Mouse (Mus musculus) spleen, adult 2 months (tissue): ENCODE results near the gene Ppp1r21. TPM values are rescaled to one million over a fixed set of nuclear protein-coding genes. Genes with fewer than 3 reads are reported as not detected.

Experiments
- DNase-seq, 2 experiments: peaks; one replicate each; pipeline versions ENCODE4 v3.0.0 to v3.0.0-alpha.2; 2012 to 2021; ENCODE audit warnings: low spot score in 2 of 2, low read depth in 1 of 2
- H3K27ac ChIP-seq: fragments of 200-500 bp; 2 replicates; pipeline ENCODE4 v1.5.1; 2012; ENCODE audit warnings: low read length, inconsistent platforms; ENCODE audit not compliant: insufficient read depth
- H3K27me3 ChIP-seq: fragments of 200-500 bp; 2 replicates; pipeline ENCODE4 v1.6.1; 2012; ENCODE audit warnings: mild to moderate bottlenecking, moderate library complexity, low read length, inconsistent platforms; ENCODE audit not compliant: control insufficient read depth, insufficient read depth
- H3K36me3 ChIP-seq: fragments of 200-500 bp; 2 replicates; pipeline ENCODE4 v1.6.1; 2012; ENCODE audit warnings: mild to moderate bottlenecking, low read length, inconsistent platforms; ENCODE audit not compliant: control insufficient read depth, insufficient read depth
- H3K4me1 ChIP-seq: fragments of 200-500 bp; 2 replicates; pipeline ENCODE4 v1.6.1; 2011; ENCODE audit warnings: inconsistent platforms; ENCODE audit not compliant: control insufficient read depth, insufficient read depth, insufficient read length
- H3K4me3 ChIP-seq: fragments of 200-500 bp; 2 replicates; pipeline ENCODE4 v1.5.1; 2011; ENCODE audit warnings: mild to moderate bottlenecking, inconsistent platforms; ENCODE audit not compliant: insufficient read depth, insufficient read length; ENCODE audit errors: extremely low read depth
- CTCF ChIP-seq: fragments of 200-500 bp; IDR thresholded peaks from 2 replicates; pipeline ENCODE4 v1.5.1; 2011; ENCODE audit warnings: mild to moderate bottlenecking, inconsistent platforms; ENCODE audit not compliant: insufficient read depth, insufficient read length, insufficient replicate concordance; ENCODE audit errors: extremely low read depth
- POLR2A ChIP-seq: fragments of 200-500 bp; IDR thresholded peaks from 2 replicates; pipeline ENCODE4 v1.6.1; 2011; ENCODE audit warnings: low read depth, low read length, inconsistent platforms
- WGBS: fragments of 180-500 bp; shearing (Covaris S2); methylation state at CpG from one replicate; pipeline ENCODE4 v1.1.7; 2018; 5-methylcytosine and 5-hydroxymethylcytosine counted together
- polyA plus RNA-seq: library from polyadenylated mRNA; depleted of rRNA; stranded (reverse); fragments of >200 nt; gene quantifications from 2 replicates; pipeline ENCODE4 v1.2.3, GENCODE M21; 2012; rRNA removed

The Ppp1r21 gene
- 27.4 and 28.5 TPM in 2 replicates for polyA plus RNA-seq

DNA sequence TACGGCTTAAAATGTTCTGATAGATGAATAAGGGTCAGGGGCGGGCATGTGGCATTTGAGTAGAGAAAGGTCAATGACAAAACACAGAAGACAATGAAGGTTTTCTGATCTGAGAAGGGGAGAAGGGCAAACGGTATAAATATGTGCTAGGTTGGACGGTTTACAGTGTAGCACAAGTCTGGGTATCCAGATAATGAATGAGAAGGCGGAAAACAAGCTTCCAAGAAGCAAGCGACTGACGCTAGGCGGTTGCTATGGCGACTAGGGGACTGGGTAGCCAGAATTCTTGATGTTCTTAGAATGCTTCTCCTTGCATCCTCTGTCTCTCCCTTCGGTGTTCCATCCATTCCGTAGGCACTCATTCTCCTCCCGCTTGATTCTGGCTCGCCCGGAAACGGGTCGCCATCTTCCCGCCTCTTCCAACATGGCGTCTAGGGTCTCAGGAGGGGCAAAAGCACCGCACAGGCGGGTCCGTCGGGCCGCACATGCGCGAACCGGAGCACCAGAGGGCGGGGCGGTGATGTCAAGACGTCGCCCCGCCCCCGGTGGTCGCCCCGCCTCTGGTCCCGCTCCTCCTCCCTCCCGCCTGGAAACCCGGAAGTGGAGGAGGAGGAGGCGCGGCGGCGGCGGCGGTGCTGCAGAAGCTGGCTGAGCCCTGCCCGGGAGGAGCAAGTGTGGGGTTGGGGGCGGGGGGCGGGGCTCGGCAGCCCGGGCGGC lies at the start of gene Ppp1r21:
Gene Ppp1r21, plus strand, starts transcription at position 600 of the 717 bp plus-strand sequence.
- TF ChIP-seq CTCF (no peak), POLR2A (peak; percentile 23; the same call in 1 of the 2 replicates)
- WGBS: 11% methylated on average over 38 of the region's 49 CpGs
- Histone ChIP-seq H3K4me3 (peak within 1 kb of the TSS; percentile 96), H3K27ac (peak within 1 kb of the TSS; percentile 81), H3K4me1 (no peaks in the 10 kb centered on the region), H3K36me3 (no peaks in the 10 kb centered on the region), H3K27me3 (no peaks in the 10 kb centered on the region)
- peak; percentile 81 to 95 for DNase-seq

GRCm38 (mm10) chr17:88480369-88480768 lies 49.5 kb upstream of the Ppp1r21 start:
- 92% methylated on average over 10 of the region's 10 CpGs for WGBS
- TF ChIP-seq CTCF (no peak), POLR2A (no peak)
- DNase-seq: no peak

GRCm38 (mm10) chr17:88481062-88481461 lies 48.9 kb upstream of the Ppp1r21 start:
- no peak overlapping the region for H3K27ac ChIP-seq
- DNase-seq: no peak
- peaks cover 3% of the 10 kb centered on the region; the same call in 1 of the 2 replicates for H3K36me3 ChIP-seq
- no peak overlapping the region for H3K4me3 ChIP-seq
- no peaks in the 10 kb centered on the region for H3K4me1 ChIP-seq
- H3K27me3 ChIP-seq: no peaks in the 10 kb centered on the region
- TF ChIP-seq CTCF (no peak), POLR2A (no peak)
- WGBS: 86% methylated on average over 2 of the region's 2 CpGs

More at GRCm38 (mm10) chr17:88480369-88480768, 49.5 kb upstream of the Ppp1r21 start:
- H3K4me1 ChIP-seq: no peaks in the 10 kb centered on the region
- H3K36me3 ChIP-seq: peaks cover 3% of the 10 kb centered on the region; the same call in 1 of the 2 replicates
- H3K27ac ChIP-seq: no peak overlapping the region
- H3K27me3 ChIP-seq: no peaks in the 10 kb centered on the region
- no peak overlapping the region for H3K4me3 ChIP-seq

DNA sequence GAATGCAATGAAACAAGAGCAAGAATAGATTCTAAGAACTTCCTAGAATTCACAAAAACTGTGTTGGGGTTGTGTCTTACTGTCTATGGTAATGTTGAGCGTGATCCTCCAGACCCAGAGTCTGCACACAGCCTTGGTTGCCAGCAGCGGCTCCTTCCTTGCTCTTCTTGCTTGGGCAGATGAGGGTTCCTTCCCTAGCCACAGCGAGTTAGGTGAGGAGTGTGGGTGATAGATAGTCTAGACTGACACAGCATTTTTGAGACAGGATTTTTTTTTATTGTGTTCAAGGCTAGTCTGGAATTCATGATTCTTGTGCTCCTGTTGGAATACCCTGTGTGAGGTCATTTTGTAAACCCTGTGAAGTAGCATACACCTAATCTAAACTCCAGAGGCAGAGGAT lies 48.3 kb upstream of the Ppp1r21 start:
- H3K27ac ChIP-seq: no peak overlapping the region
- 81% methylated on average over 3 of the region's 3 CpGs for WGBS
- TF ChIP-seq POLR2A: no peak
- TF ChIP-seq CTCF: no peak
- no peak overlapping the region for H3K4me3 ChIP-seq
- H3K4me1 ChIP-seq: no peaks in the 10 kb centered on the region
- H3K27me3 ChIP-seq: no peaks in the 10 kb centered on the region
- H3K36me3 ChIP-seq: peaks cover 6% of the 10 kb centered on the region; the same call in 1 of the 2 replicates
- DNase-seq: no peak

DNA sequence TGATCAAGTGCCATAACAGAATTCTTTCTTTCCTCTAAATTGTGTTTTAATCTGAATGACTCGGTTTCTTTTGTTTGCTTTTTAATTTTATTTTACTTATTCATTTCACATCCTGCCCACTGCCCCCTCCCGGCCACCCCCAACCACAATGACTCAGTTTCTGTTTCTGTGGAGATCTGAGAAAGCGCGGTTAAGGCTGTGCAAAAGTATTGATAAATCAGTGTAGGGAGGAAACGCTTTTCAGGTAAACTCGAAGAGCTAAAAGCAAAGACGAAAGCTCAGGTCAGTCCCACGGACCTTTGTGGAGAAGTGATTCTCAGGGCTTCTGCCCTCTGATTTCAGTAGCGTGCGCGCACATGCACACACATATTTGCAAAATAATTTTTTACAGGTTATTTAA lies 45.4 kb upstream of the Ppp1r21 start:
- DNase-seq: no peak
- WGBS: 72% methylated on average over 11 of the region's 11 CpGs
- H3K27ac ChIP-seq: no peak overlapping the region
- no peaks in the 10 kb centered on the region for H3K4me1 ChIP-seq
- peaks cover 7% of the 10 kb centered on the region; the same call in 1 of the 2 replicates for H3K36me3 ChIP-seq
- TF ChIP-seq POLR2A: no peak
- TF ChIP-seq CTCF: no peak
- H3K27me3 ChIP-seq: no peaks in the 10 kb centered on the region
- H3K4me3 ChIP-seq: no peak overlapping the region

DNA sequence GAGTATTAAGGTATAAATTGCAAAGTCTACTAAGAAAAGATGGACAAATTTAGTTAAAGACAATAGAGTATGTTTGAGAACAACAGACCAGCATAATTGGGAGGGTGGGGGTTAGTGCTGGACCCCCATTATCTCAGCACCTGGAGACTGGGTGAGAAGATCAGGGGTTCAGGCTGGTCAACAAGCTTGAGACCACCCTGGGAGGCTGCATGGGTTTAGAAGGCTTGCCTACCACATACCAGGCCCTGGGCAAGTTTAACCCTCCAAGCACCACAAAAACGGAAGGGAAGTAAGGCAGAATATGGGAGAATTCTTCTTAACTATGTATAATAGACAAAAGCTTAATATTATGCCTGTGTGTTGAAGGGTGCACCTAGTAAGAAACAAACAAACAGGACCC lies 45.0 kb upstream of the Ppp1r21 start:
- DNase-seq: no peak
- WGBS: 94% methylated on average over 1 of the region's 1 CpGs
- no peak for TF ChIP-seq POLR2A
- TF ChIP-seq CTCF: no peak
- Histone ChIP-seq H3K4me3 (no peak overlapping the region), H3K27ac (no peak overlapping the region), H3K36me3 (peaks cover 7% of the 10 kb centered on the region; the same call in 1 of the 2 replicates), H3K4me1 (no peaks in the 10 kb centered on the region), H3K27me3 (no peaks in the 10 kb centered on the region)

GRCm38 (mm10) chr17:88490546-88490945 lies 39.4 kb upstream of the Ppp1r21 start:
- WGBS: 94% methylated on average over 10 of the region's 10 CpGs
- H3K4me1 ChIP-seq: no peaks in the 10 kb centered on the region
- H3K4me3 ChIP-seq: no peak overlapping the region
- no peak overlapping the region for H3K27ac ChIP-seq
- no peaks in the 10 kb centered on the region for H3K27me3 ChIP-seq
- peaks cover 9% of the 10 kb centered on the region for H3K36me3 ChIP-seq
- DNase-seq: no peak
- no peak for TF ChIP-seq CTCF
- no peak for TF ChIP-seq POLR2A
